Mouse (Mus musculus) cerebellum, postnatal 10 days (tissue): ENCODE measurements around the gene Muc1.
A peak's percentile ranks its signal among the peaks of the same experiment; 100 is the strongest.

ENCODE experiments used
- DNase-seq, 2 experiments: peaks; one replicate each; pipeline ENCODE4 v3.0.0; 2021; ENCODE audit warnings: mixed read lengths in 2 of 2

The Muc1 gene

GRCm38 (mm10) chr3:89236516-89236915, 7.7 kb downstream of the Muc1 start:
- DNase-seq = no peak

DNA sequence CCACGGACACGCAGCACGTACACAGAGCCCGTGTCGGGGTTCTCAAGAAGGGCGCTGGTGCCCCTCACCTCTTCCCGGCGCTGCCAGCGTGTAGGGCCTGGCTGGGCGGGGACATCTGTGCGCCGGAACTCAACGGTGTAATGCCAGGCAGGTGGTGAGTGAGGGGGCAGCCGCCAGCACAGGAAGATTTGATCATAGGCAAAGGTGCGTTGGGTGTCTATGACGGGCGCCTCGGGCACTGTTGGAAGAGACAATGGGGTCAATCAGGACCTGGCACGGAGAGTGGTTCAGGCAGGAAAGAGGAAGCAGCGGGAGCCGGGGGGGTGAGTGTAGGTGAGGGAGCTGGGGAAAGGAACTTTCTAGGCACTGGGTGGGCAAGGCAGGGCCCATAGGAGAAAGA, 8.8 kb downstream of the Muc1 start:
- no peak for DNase-seq

GRCm38 (mm10) chr3:89238494-89238893, 9.6 kb downstream of the Muc1 start:
- no peak for DNase-seq

GRCm38 (mm10) chr3:89242331-89242895, 13.6 kb downstream of the Muc1 start:
- DNase-seq = peak; percentile 83 to 91

DNA sequence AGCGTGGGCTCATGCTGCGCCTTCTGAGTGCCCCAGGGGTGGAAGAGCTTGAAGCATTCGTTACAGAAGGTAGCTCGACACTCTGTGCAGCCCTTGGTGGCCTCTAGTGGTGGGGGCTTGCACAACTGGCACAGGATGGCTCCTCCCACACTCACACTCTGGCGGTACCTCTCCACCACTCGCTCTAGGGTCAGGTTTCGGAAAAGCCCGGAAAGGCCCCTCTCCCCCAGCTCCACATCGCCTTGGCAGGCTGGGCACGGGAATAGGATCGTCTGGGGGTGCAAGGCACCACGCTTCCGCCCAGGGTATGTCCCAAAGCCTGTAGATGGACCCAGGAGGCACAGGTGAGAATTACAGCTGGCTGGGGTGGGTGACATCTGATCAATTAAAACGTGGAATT, 14.8 kb downstream of the Muc1 start:
- peak; percentile 67 to 69 for DNase-seq

DNA sequence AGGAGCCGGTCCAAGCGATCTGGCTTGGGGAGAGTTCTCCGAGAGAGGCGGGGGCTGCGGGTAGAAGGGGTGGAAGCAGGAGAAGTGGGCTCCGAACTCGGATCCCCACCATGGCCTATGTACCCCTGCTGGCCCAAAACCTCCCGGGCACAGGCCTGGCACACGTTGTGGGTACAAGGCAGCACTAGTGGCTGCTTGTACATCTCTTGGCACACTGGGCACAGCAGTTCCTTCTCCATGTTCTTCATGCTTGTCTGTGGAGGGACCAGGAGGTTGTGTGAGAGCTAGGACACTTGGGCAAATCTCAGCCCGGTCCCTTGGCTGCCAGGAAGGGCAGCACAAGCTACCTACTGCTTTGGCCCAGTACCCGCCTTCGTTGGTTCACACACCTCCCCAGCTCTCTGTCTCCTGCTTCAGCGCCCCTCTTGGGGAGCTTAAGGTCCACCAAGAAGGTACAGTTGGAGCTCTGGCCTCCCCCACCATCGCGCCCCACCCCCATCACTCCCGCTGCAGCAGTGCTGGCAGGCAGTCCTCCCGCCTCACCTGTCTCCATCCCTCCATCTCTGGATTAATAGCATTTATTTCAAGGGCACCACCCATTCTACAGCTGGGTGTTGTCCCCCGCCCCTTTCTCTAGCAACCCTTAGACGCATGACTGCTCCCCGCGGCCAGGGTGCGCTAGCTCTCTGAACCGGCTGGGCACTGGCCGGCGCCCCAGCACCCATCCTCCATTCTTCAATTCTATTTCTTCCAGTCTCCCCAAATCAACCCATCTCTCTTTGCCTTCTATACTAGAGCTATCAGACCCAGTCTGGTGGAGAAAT, 15.5 kb downstream of the Muc1 start:
- peak; percentile 81 to 84 for DNase-seq

DNA sequence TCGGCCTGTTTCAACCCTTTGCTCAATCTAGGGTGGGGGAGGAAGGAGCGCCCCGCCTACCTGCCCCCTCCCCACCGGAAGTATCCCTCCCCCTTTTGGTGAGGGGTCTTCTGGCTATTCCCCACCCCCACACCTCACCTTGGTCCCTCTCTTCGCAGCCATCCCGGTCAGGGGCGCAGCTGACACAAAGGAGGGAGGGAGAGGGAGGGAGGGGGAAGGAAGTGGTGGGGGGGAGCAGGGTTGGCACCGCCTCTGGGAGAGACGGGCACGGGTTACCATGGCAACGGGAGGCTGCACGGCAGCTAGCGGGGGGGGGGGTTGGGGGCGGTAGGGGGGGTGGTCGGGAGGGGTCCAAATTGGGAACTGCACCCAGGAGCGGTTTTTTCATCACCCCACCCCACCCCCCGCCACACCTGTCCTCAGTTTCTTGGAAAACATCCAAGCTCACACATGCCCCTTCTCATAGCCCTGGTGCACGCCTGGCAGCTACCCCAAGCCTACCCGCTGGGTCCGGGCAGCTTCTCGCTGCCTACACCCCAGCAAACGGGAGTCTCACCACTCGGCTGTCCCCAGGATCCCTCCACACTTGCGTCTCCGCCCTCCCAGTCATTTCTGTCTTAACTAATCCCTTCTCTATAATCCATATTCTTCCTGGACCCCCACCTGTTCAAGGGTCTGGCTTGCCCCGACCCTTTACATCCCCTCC, 16.3 kb downstream of the Muc1 start:
- DNase-seq = peak; percentile 97

DNA sequence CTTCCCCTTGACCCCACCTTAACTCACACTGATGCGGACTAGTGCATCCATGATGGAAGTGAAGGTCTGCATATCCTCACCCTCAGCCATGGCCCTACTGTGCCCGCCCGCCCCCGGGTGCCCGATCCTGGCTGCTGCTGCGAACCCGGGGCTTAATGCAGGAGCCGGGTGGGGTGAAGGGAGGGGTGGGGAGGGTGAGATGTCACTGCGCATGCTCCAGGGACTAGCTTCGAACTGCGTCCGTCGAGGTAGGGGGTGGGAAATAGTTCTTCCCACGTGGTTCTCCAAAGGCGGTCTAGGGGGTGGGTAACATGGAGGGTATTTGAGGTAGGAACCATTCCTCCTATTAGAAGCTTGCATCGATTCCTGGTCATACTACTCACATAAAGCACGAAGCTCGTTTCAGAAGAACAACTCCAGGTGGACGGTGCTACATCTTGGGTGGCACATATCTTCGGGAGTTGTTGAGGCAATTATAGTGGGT, 16.9 kb downstream of the Muc1 start, which contains the start of gene Krtcap2:
Gene Krtcap2, plus strand, starts transcription at position 279 of the 484 bp plus-strand sequence.
- peak; percentile 89 to 90 for DNase-seq

GRCm38 (mm10) chr3:89246261-89247100, 17.6 kb downstream of the Muc1 start, which contains the start of gene Trim46:
Gene Trim46 (minus strand): TSS chr3:89246309.
- DNase-seq = peak; percentile 97

- DNase-seq = no peak
Measured at GRCm38 (mm10) chr3:89247466-89247865, 18.6 kb downstream of the Muc1 start.

DNA sequence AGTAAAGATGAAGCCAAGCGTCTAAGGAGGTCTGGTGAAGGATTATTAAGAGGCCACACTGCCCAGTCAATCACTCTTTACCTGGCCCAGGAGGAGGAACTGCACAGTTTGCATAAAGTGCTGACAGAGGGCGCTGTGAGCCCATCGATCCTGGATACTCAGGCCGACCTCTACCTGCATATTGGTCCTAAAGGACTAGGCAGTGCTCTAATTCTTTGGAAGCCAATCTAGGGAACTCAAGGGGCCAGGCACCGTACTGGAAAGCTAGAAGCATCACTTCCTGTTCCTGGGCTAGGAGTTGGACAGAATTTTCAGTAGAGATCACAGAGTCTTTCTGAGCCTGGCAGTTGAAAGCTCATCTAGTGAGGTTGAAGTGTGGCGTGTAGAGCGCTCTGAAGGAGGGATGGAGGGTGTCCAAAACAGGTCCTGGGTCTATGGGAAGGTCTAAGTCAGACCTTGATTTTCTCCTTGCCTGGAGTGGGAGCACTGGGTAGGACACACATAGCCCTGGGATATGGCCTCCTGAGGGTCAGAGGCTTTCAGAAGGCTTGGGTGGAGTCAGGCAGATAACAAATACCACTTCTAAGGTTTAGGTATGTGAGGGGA, 21.7 kb downstream of the Muc1 start:
- DNase-seq = peak; percentile 83 to 88

- peak in 1 of 2 experiments; percentile 37 for DNase-seq
Measured at GRCm38 (mm10) chr3:89251365-89251895, 22.6 kb downstream of the Muc1 start.

DNA sequence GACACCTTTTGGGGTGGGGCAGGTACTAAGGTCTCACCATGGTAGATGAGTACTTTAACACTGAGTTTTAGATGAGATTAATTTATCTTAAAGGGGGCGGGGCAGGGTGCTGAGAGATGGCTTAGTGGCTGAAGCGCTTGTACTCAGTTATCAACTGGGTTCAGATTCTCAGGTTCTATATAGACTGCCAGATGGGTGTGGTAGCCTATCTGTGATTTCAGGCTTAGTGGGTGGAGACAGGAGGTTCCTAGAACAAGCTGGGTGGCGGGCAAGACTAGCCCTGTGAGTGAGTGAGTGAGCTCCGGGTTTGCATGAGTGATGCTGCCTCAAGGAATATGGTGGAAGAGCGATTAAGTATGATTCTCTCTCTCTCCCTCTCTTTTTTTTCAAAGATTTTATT, 26.1 kb downstream of the Muc1 start:
- no peak for DNase-seq

GRCm38 (mm10) chr3:89256177-89256576, 27.3 kb downstream of the Muc1 start:
- no peak for DNase-seq

- DNase-seq = no peak
Measured at GRCm38 (mm10) chr3:89259076-89259475, 30.2 kb downstream of the Muc1 start, which contains the start of gene Dpm3. Gene Dpm3 (plus strand): TSS chr3:89259358.

DNA sequence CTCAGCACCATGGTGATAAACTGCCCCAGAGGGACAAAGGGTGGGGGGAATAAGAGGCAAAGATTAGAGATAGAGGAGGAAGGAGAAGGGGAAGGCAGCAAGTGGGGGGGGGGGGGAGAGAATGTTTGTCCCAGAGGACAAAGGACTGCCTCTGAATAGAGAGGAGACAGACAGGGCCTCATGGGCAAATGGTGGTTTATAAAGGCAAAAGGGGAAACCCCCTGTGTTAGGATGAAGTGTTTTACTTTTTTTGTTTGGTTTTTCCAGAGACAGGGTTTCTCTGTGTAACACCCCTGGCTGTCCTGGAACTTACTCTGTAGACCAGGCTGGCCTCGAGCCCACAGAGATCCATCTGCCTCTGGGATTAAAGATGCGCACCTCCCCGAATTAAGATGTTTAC, 31.4 kb downstream of the Muc1 start:
- DNase-seq = no peak

GRCm38 (mm10) chr3:89262417-89262816, 33.6 kb downstream of the Muc1 start:
- DNase-seq = no peak

DNA sequence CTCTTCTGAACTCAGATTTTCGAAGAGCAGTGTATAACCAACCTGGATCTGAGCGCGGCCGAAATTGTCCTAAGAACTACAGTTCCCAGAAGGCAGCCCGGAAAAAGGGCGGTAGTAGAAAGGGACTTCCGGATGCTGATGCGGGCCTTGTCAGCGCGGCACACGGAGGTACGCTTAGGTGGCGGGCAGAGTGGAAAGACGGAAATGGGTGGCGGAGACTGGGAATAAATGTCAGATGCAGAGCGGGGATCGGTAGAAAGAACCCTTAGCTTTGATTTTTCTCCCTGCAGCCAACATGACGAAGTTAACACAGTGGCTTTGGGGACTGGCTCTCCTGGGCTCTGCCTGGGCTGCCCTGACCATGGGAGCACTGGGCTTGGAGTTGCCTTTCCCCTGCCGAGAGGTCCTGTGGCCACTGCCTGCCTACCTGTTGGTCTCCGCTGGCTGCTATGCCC, 37.6 kb downstream of the Muc1 start:
- peak; percentile 86 for DNase-seq

DNA sequence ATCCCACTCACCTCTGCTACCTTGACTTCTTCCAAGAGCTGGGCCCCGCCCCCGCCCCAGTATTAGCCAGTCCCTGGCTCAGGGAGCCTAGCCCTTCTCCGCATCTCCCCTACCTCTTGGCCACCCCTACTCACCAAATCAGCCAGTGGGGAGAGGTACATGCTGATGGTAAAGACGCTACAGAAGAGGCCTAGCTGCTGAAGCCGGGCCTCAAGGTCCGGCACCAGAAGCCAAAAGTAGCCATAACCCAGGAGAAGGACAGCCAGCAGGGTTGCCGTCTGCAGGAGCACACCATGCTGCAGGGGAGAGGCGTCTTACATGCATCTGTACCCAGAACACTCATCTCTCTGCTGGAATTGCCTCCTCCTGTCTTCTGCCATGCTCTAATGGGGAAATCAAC, 40.1 kb downstream of the Muc1 start:
- no peak for DNase-seq

- DNase-seq = peak; percentile 95 to 96
Measured at GRCm38 (mm10) chr3:89270051-89270755, 41.3 kb downstream of the Muc1 start, which contains the start of gene Slc50a1. Gene Slc50a1 (minus strand): TSS chr3:89270570.

GRCm38 (mm10) chr3:89270891-89271290, 42.0 kb downstream of the Muc1 start:
- peak; percentile 69 to 70 for DNase-seq
